Mouse (Mus musculus) lung, embryonic 14.5 days (tissue): ENCODE data around the gene Gm813. TPM values are rescaled to one million over a fixed set of nuclear protein-coding genes. Genes with fewer than 3 reads are reported as not detected.
A peak's percentile ranks its signal among the peaks of the same experiment; 100 is the strongest.
"Not testable (repeated sequence)": the region's sequence is repeated elsewhere in the genome, so short reads cannot be mapped to it uniquely, and the experiment has no call there.

Experiments
- ATAC-seq: fragments of 200-750 bp; cut with Nextera tagmentation; 2 replicates; pipeline ENCODE4 v1.8.0; 2017; ENCODE audit warnings: mild to moderate bottlenecking, moderate TSS enrichment, moderate library complexity; ENCODE audit not compliant: insufficient read depth
- DNase-seq: peaks from one replicate; pipeline ENCODE4 v3.0.0-alpha.2; 2015
- H3K27ac ChIP-seq: fragments of 300-500 bp; sonication (generic); 2 replicates; pipeline ENCODE4 v1.5.1; 2014; ENCODE audit warnings: low read depth, mild to moderate bottlenecking, moderate library complexity
- H3K27me3 ChIP-seq: fragments of 300-500 bp; sonication (generic); 2 replicates; pipeline ENCODE4 v1.6.1; 2014; ENCODE audit warnings: low read length, control low read depth; ENCODE audit not compliant: insufficient read depth
- H3K36me3 ChIP-seq: fragments of 300-500 bp; sonication (generic); 2 replicates; pipeline ENCODE4 v1.6.1; 2014; ENCODE audit warnings: control low read depth; ENCODE audit not compliant: insufficient read depth
- H3K4me1 ChIP-seq: fragments of 300-500 bp; sonication (generic); 2 replicates; pipeline ENCODE4 v1.6.1; 2014; ENCODE audit warnings: antibody characterized with exemption, control low read depth; ENCODE audit not compliant: insufficient read depth
- H3K4me2 ChIP-seq: fragments of 300-500 bp; sonication (generic); 2 replicates; pipeline ENCODE4 v1.6.1; 2014; ENCODE audit warnings: mild to moderate bottlenecking
- H3K4me3 ChIP-seq: fragments of 300-500 bp; sonication (generic); 2 replicates; pipeline ENCODE4 v1.5.1; 2014; ENCODE audit warnings: low read depth, low read length
- H3K9ac ChIP-seq: fragments of 300-500 bp; sonication (generic); 2 replicates; pipeline ENCODE4 v1.6.1; 2014
- H3K9me3 ChIP-seq: fragments of 300-500 bp; sonication (generic); 2 replicates; pipeline ENCODE4 v1.6.1; 2016; ENCODE audit warnings: low read depth, low read length, control low read depth
- CTCF ChIP-seq: IDR thresholded peaks from 2 replicates; pipeline ENCODE4 v1.5.1; 2016; ENCODE audit warnings: antibody characterized with exemption, low read depth
- WGBS: fragments of 180-500 bp; shearing (Covaris S2); extraction: QIAGEN DNeasy Blood & Tissue Kit; methylation state at CpG from one replicate; pipeline ENCODE4 v1.1.7; 2014; 5-methylcytosine and 5-hydroxymethylcytosine counted together
- polyA plus RNA-seq: library from polyadenylated mRNA; unstranded; fragments of >200 nt; fragmentation: Nextera tagmentation; extraction: Ambion mirVana; gene quantifications from 2 replicates; pipeline ENCODE4 v1.2.1, GENCODE M21; 2014

Gene Gm813
- polyA plus RNA-seq = not detected in 2 replicates

- Histone ChIP-seq H3K9me3 (no peaks in the 10 kb centered on the region), H3K4me1 (no peaks in the 10 kb centered on the region), H3K9ac (no peak within 1 kb of the TSS), H3K27ac (no peak within 1 kb of the TSS), H3K4me3 (no peak within 1 kb of the TSS), H3K4me2 (no peak within 1 kb of the TSS), H3K36me3 (no peaks in the 10 kb centered on the region), H3K27me3 (no peaks in the 10 kb centered on the region)
- ATAC-seq = no peak
- DNase-seq = no peak
- TF ChIP-seq CTCF = no peak
- WGBS = 84% methylated on average over 6 of the region's 6 CpGs
Measured at GRCm38 (mm10) chr16:58616878-58617277, at the start of gene Gm813. Gene Gm813 (minus strand): TSS chr16:58616978.

- H3K9me3 ChIP-seq = not testable (repeated sequence)
Measured at GRCm38 (mm10) chr16:58665137-58665536, 48.4 kb upstream of the Gm813 start.

GRCm38 (mm10) chr16:58663816-58664215, 47.0 kb upstream of the Gm813 start:
- Histone ChIP-seq H3K4me2 (no peak overlapping the region), H3K27me3 (no peaks in the 10 kb centered on the region), H3K9me3 (no peaks in the 10 kb centered on the region), H3K27ac (no peak overlapping the region), H3K4me1 (no peaks in the 10 kb centered on the region), H3K36me3 (no peaks in the 10 kb centered on the region), H3K4me3 (no peak overlapping the region), H3K9ac (no peak overlapping the region)
- 84% methylated on average over 2 of the region's 2 CpGs for WGBS
- no peak for ATAC-seq
- no peak for TF ChIP-seq CTCF
- DNase-seq = no peak

More at GRCm38 (mm10) chr16:58665137-58665536, 48.4 kb upstream of the Gm813 start:
- not testable (repeated sequence) for ATAC-seq, H3K27me3 ChIP-seq, H3K36me3 ChIP-seq, DNase-seq, H3K27ac ChIP-seq, H3K4me1 ChIP-seq, H3K4me3 ChIP-seq, H3K4me2 ChIP-seq, H3K9ac ChIP-seq

- Histone ChIP-seq H3K36me3 (no peaks in the 10 kb centered on the region), H3K4me3 (no peak overlapping the region), H3K27me3 (no peaks in the 10 kb centered on the region), H3K4me1 (no peaks in the 10 kb centered on the region), H3K27ac (no peak overlapping the region), H3K9ac (no peak overlapping the region), H3K4me2 (no peak overlapping the region), H3K9me3 (no peaks in the 10 kb centered on the region)
- WGBS = 38% methylated on average over 5 of the region's 5 CpGs
- ATAC-seq (peak; percentile 52), DNase-seq (peak; percentile 58)
- peak; percentile 65 for TF ChIP-seq CTCF
Measured at GRCm38 (mm10) chr16:58663021-58663420, 46.2 kb upstream of the Gm813 start.

GRCm38 (mm10) chr16:58662287-58662791, 45.6 kb upstream of the Gm813 start:
- no peak overlapping the region for H3K9ac ChIP-seq
- no peaks in the 10 kb centered on the region for H3K4me1 ChIP-seq
- TF ChIP-seq CTCF = no peak
- no peak for ATAC-seq
- no peak overlapping the region for H3K4me2 ChIP-seq
- no peak overlapping the region for H3K27ac ChIP-seq
- no peak for DNase-seq
- H3K27me3 ChIP-seq = no peaks in the 10 kb centered on the region
- no peaks in the 10 kb centered on the region for H3K36me3 ChIP-seq
- no peaks in the 10 kb centered on the region for H3K9me3 ChIP-seq
- H3K4me3 ChIP-seq = no peak overlapping the region

- H3K4me2 ChIP-seq = no peak overlapping the region
- H3K27me3 ChIP-seq = no peaks in the 10 kb centered on the region
- no peaks in the 10 kb centered on the region for H3K36me3 ChIP-seq
- no peak for TF ChIP-seq CTCF
- DNase-seq (no peak), ATAC-seq (0 out of 2 replicates have a peak, but pooled peaks have one; percentile 35)
- peak overlapping the region; percentile 46; the same call in 1 of the 2 replicates for H3K27ac ChIP-seq
- 60% methylated on average over 5 of the region's 5 CpGs for WGBS
- no peak overlapping the region for H3K9ac ChIP-seq
- no peaks in the 10 kb centered on the region for H3K9me3 ChIP-seq
- H3K4me1 ChIP-seq = no peaks in the 10 kb centered on the region
- H3K4me3 ChIP-seq = no peak overlapping the region
Measured at GRCm38 (mm10) chr16:58661826-58662225, 45.0 kb upstream of the Gm813 start.

GRCm38 (mm10) chr16:58658668-58659067, 41.9 kb upstream of the Gm813 start:
- DNase-seq (no peak), ATAC-seq (no peak)
- H3K9ac ChIP-seq = no peak overlapping the region
- H3K27me3 ChIP-seq = no peaks in the 10 kb centered on the region
- no peak for TF ChIP-seq CTCF
- H3K36me3 ChIP-seq = no peaks in the 10 kb centered on the region
- no peak overlapping the region for H3K4me2 ChIP-seq
- no peaks in the 10 kb centered on the region for H3K4me1 ChIP-seq
- H3K4me3 ChIP-seq = no peak overlapping the region
- H3K9me3 ChIP-seq = no peaks in the 10 kb centered on the region
- H3K27ac ChIP-seq = no peak overlapping the region
- WGBS = 87% methylated on average over 6 of the region's 6 CpGs

- H3K4me2 ChIP-seq = no peak overlapping the region
- no peak overlapping the region for H3K4me3 ChIP-seq
- no peak for DNase-seq
- ATAC-seq = no peak
- TF ChIP-seq CTCF = no peak
- no peaks in the 10 kb centered on the region for H3K27me3 ChIP-seq
- no peaks in the 10 kb centered on the region for H3K9me3 ChIP-seq
- no peaks in the 10 kb centered on the region for H3K36me3 ChIP-seq
- H3K27ac ChIP-seq = no peak overlapping the region
- WGBS = 76% methylated on average over 4 of the region's 4 CpGs
- H3K4me1 ChIP-seq = no peaks in the 10 kb centered on the region
- H3K9ac ChIP-seq = no peak overlapping the region
Measured at GRCm38 (mm10) chr16:58656526-58656925, 39.7 kb upstream of the Gm813 start.
